Mouse (Mus musculus): ENCODE measurements around the gene Slc16a12. TPM values are rescaled to one million over a fixed set of nuclear protein-coding genes. Genes with fewer than 3 reads are reported as not detected.

Slc16a12 gene
- polyA plus RNA-seq, 1 experiment: 2.8 TPM

DNA sequence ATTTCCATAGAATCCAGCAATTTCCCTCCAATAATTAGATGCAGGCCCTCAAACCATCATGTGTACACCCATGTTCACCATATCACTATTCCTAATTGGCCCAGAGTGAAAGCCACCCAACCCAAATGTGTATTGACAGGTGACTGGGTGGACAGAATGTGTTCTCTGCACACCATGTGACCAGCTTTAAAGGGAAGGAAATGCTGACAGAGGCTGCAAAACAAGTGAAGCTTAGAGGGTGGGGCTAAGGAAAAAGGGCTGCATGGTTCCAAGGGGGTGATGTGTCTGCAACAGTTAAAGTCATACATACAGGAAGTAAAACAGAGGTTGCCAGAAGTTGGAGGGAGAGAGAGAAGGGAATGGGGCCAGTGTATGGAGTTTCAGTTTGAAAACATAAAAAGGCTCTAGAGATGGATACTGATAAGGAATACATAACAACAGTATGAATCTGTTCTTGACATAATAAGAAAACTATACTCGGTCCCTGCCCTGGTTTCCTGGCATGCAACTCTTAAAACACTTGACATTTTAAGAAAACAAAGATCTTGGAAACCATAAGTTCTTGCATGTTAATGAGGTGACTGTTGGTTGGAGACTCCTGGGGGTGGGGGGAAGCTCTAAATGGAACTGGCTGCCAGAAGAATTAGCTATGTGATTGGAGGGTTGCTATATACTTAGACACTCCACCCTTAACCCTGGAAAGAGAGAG is 20.7 kb downstream of the Slc16a12 start:
- no peak for DNase-seq (ENCODE audit: low read depth)
- TF ChIP-seq CTCF (IDR thresholded peaks at IDR 0.05; ENCODE audit: borderline replicate concordance, extremely low read depth, insufficient read depth, insufficient read length) (no peak), POLR2A (IDR thresholded peaks at IDR 0.05; ENCODE audit: borderline replicate concordance, extremely low read depth, insufficient read depth, insufficient read length, poor library complexity, severe bottlenecking) (no peak)

DNA sequence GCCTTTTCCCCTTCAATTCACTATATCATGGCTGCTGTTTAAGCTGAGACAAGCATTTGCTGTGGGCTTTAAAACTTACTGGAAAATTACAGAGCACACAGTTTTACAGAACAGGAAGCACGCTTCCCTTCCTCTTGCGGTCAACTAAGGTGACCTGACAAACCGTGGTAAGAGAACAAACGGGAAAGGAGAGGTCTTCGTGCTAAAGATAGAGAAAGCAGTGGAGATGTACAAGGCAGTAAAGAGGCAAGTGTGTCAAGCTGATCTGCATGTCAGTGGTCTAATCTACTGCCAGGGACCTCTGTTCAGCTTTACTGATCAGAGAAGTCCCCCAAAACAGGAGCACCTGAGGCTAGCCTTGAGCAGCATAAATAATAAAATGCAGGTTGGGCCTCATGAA is 21.7 kb downstream of the Slc16a12 start:
- DNase-seq (ENCODE audit: low read depth): no peak
- TF ChIP-seq CTCF (IDR thresholded peaks at IDR 0.05; ENCODE audit: borderline replicate concordance, extremely low read depth, insufficient read depth, insufficient read length): no peak
- TF ChIP-seq POLR2A (IDR thresholded peaks at IDR 0.05; ENCODE audit: borderline replicate concordance, extremely low read depth, insufficient read depth, insufficient read length, poor library complexity, severe bottlenecking): no peak

GRCm38 (mm10) chr19:34724598-34724997 is 22.5 kb downstream of the Slc16a12 start:
- no peak for TF ChIP-seq CTCF (IDR thresholded peaks at IDR 0.05; ENCODE audit: borderline replicate concordance, extremely low read depth, insufficient read depth, insufficient read length)
- TF ChIP-seq POLR2A (IDR thresholded peaks at IDR 0.05; ENCODE audit: borderline replicate concordance, extremely low read depth, insufficient read depth, insufficient read length, poor library complexity, severe bottlenecking): no peak
- DNase-seq (ENCODE audit: low read depth): no peak

GRCm38 (mm10) chr19:34722541-34722940 is 24.5 kb downstream of the Slc16a12 start:
- no peak for TF ChIP-seq CTCF (IDR thresholded peaks at IDR 0.05; ENCODE audit: borderline replicate concordance, extremely low read depth, insufficient read depth, insufficient read length)
- no peak for TF ChIP-seq POLR2A (IDR thresholded peaks at IDR 0.05; ENCODE audit: borderline replicate concordance, extremely low read depth, insufficient read depth, insufficient read length, poor library complexity, severe bottlenecking)
- no peak for DNase-seq (ENCODE audit: low read depth)

DNA sequence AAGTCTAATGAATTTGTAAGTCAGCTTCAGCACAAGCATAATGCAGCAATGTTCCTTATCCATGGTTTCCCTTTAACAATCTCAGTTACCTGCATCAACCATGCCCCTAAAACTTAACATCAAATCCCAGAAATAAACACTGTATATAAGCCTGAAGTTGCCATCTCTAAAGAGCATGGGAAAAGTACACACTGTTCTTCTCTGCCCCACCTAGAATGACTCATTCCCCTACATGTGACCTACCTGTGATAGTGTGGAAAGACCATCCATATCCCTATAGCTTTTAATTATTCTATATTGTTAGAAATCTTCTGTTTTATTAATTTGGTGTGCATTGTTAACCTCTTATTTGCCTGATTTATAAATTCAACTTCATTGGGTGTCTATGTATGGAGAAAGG is 27.0 kb downstream of the Slc16a12 start:
- no peak for DNase-seq (ENCODE audit: low read depth)
- TF ChIP-seq CTCF (IDR thresholded peaks at IDR 0.05; ENCODE audit: borderline replicate concordance, extremely low read depth, insufficient read depth, insufficient read length): no peak
- TF ChIP-seq POLR2A (IDR thresholded peaks at IDR 0.05; ENCODE audit: borderline replicate concordance, extremely low read depth, insufficient read depth, insufficient read length, poor library complexity, severe bottlenecking): no peak

- DNase-seq (ENCODE audit: low read depth): no peak
- TF ChIP-seq POLR2A (IDR thresholded peaks at IDR 0.05; ENCODE audit: borderline replicate concordance, extremely low read depth, insufficient read depth, insufficient read length, poor library complexity, severe bottlenecking) (no peak), CTCF (IDR thresholded peaks at IDR 0.05; ENCODE audit: borderline replicate concordance, extremely low read depth, insufficient read depth, insufficient read length) (no peak)
Measured at GRCm38 (mm10) chr19:34718963-34719362, 28.1 kb downstream of the Slc16a12 start.

DNA sequence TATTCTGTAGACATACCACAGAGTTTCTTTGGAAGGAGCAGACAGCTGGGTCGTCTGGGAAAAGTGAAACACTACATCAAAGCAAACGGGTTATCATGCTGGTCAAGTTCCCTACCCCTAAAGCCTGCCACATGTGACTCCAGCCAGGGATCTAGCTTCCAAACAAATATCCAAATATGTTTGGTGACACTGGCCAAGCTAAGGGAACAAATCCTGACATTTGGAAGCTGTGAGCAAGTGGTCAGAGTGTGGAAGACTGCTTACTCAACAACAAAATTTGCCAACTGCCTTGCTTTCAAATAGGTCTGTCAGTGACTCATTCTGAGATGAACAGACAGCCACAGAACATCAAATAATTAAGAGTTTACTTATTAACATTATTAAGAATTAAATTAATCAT is 28.6 kb downstream of the Slc16a12 start:
- no peak for TF ChIP-seq POLR2A (IDR thresholded peaks at IDR 0.05; ENCODE audit: borderline replicate concordance, extremely low read depth, insufficient read depth, insufficient read length, poor library complexity, severe bottlenecking)
- TF ChIP-seq CTCF (IDR thresholded peaks at IDR 0.05; ENCODE audit: borderline replicate concordance, extremely low read depth, insufficient read depth, insufficient read length): no peak
- no peak for DNase-seq (ENCODE audit: low read depth)

GRCm38 (mm10) chr19:34715895-34716294 is 31.2 kb downstream of the Slc16a12 start:
- TF ChIP-seq CTCF (IDR thresholded peaks at IDR 0.05; ENCODE audit: borderline replicate concordance, extremely low read depth, insufficient read depth, insufficient read length): no peak
- no peak for TF ChIP-seq POLR2A (IDR thresholded peaks at IDR 0.05; ENCODE audit: borderline replicate concordance, extremely low read depth, insufficient read depth, insufficient read length, poor library complexity, severe bottlenecking)
- no peak for DNase-seq (ENCODE audit: low read depth)

DNA sequence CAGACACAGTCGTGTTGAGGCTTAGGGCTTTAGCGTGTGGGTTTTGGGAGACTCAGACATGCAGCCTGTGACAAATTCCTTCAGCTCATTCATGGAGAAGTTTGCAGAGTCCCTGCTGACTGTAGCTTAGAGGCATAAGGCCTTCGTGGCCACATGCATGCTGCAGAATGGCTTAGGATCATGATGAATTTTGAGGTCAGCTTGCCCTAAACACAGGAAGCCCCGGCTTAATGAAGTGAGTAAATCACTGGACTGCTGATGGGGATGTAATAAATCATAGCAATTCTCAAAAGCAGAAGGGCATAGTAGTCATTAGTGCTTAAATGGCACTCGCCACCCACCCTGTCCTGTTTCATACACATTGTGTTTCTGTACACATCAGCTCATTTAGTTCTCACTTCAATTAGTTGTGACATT is 32.8 kb downstream of the Slc16a12 start:
- DNase-seq (ENCODE audit: low read depth): peak; percentile 1
- TF ChIP-seq POLR2A (IDR thresholded peaks at IDR 0.05; ENCODE audit: borderline replicate concordance, extremely low read depth, insufficient read depth, insufficient read length, poor library complexity, severe bottlenecking) (no peak), CTCF (IDR thresholded peaks at IDR 0.05; ENCODE audit: borderline replicate concordance, extremely low read depth, insufficient read depth, insufficient read length) (no peak)

DNA sequence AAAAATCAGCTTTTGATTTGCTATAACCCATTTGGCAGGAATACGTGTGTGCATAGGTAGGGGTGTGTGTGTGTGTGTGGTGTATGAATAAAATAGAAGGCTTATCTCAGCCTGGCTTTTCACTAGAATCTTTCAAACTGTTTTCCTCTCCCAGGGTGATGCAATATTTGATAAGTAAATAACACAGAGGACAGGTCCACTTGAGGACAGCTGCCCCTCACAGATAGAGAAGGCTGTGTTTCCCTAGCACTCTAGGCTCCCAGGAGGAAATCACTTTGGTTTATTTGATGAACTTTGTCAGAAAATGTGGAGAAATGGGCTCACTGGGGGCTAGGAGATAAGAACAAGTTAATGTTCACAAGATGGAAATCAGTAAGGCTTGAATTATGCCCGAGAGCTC is 35.0 kb downstream of the Slc16a12 start:
- TF ChIP-seq CTCF (IDR thresholded peaks at IDR 0.05; ENCODE audit: borderline replicate concordance, extremely low read depth, insufficient read depth, insufficient read length) (no peak), POLR2A (IDR thresholded peaks at IDR 0.05; ENCODE audit: borderline replicate concordance, extremely low read depth, insufficient read depth, insufficient read length, poor library complexity, severe bottlenecking) (no peak)
- DNase-seq (ENCODE audit: low read depth): no peak

- TF ChIP-seq POLR2A (IDR thresholded peaks at IDR 0.05; ENCODE audit: borderline replicate concordance, extremely low read depth, insufficient read depth, insufficient read length, poor library complexity, severe bottlenecking) (no peak), CTCF (IDR thresholded peaks at IDR 0.05; ENCODE audit: borderline replicate concordance, extremely low read depth, insufficient read depth, insufficient read length) (no peak)
Measured at GRCm38 (mm10) chr19:34708221-34708620, 38.9 kb downstream of the Slc16a12 start.

GRCm38 (mm10) chr19:34707571-34707970 is 39.5 kb downstream of the Slc16a12 start:
- no peak for DNase-seq (ENCODE audit: low read depth)
- TF ChIP-seq POLR2A (IDR thresholded peaks at IDR 0.05; ENCODE audit: borderline replicate concordance, extremely low read depth, insufficient read depth, insufficient read length, poor library complexity, severe bottlenecking) (no peak), CTCF (IDR thresholded peaks at IDR 0.05; ENCODE audit: borderline replicate concordance, extremely low read depth, insufficient read depth, insufficient read length) (no peak)

More at GRCm38 (mm10) chr19:34708221-34708620, 38.9 kb downstream of the Slc16a12 start:
- DNase-seq (ENCODE audit: low read depth): no peak

Data from brain, embryonic 14.5 days (tissue).